Mouse (Mus musculus) liver, embryonic 14.5 days (tissue): Measurements from ENCODE around the gene Magt1. TPM values are rescaled to one million over a fixed set of nuclear protein-coding genes. Genes with fewer than 3 reads are reported as not detected.

Source experiments
- ATAC-seq: fragments of 200-750 bp; cut with Nextera tagmentation; 2 replicates; pipeline ENCODE4 v1.8.0; 2017; ENCODE audit warnings: moderate number of reproducible peaks, mild to moderate bottlenecking, moderate library complexity; ENCODE audit not compliant: insufficient read depth
- DNase-seq, 3 experiments: peaks; one replicate each; pipeline ENCODE4 v3.0.0-alpha.2; 2012 to 2013; ENCODE audit warnings: low read depth in 3 of 3, low spot score in 3 of 3
- H3K27ac ChIP-seq: fragments of 300-500 bp; sonication (generic); 2 replicates; pipeline ENCODE4 v1.5.1; 2014; ENCODE audit warnings: moderate library complexity, mild to moderate bottlenecking, control low read depth, inconsistent platforms
- H3K27me3 ChIP-seq: fragments of 300-500 bp; sonication (generic); 2 replicates; pipeline ENCODE4 v1.6.1; 2014; ENCODE audit warnings: mild to moderate bottlenecking, low read length, moderate library complexity; ENCODE audit not compliant: control insufficient read depth, insufficient read depth
- H3K36me3 ChIP-seq: fragments of 300-500 bp; sonication (generic); replicated peaks from 2 replicates; pipeline ENCODE4 v1.6.1; 2014; ENCODE audit warnings: low read depth; ENCODE audit not compliant: control insufficient read depth, insufficient read depth
- H3K4me1 ChIP-seq, 2 experiments: fragments of 200-500 bp in 1 of 2; fragments of 300-500 bp in 1 of 2; sonication (generic) in 1 of 2; replicated peaks; 2 replicates each; pipeline ENCODE4 v1.6.1; 2012 to 2014; ENCODE audit warnings: antibody characterized with exemption in 1 of 2, inconsistent platforms in 1 of 2, low read length in 1 of 2; ENCODE audit not compliant: control insufficient read depth in 2 of 2, insufficient read depth in 2 of 2
- H3K4me2 ChIP-seq: fragments of 300-500 bp; sonication (generic); 2 replicates; pipeline ENCODE4 v1.6.1; 2014; ENCODE audit warnings: low read depth, mild to moderate bottlenecking, control low read depth, moderate library complexity
- H3K4me3 ChIP-seq, 2 experiments: fragments of 200-500 bp in 1 of 2; fragments of 300-500 bp in 1 of 2; sonication (generic) in 1 of 2; 2 replicates each; pipeline ENCODE4 v1.5.1; 2012 to 2014; ENCODE audit warnings: low read depth in 2 of 2, low read length in 2 of 2, mild to moderate bottlenecking in 2 of 2, control low read depth in 1 of 2, inconsistent platforms in 1 of 2, moderate library complexity in 1 of 2; ENCODE audit not compliant: insufficient read depth in 1 of 2
- H3K9ac ChIP-seq: fragments of 300-500 bp; sonication (generic); replicated peaks from 2 replicates; pipeline ENCODE4 v1.6.1; 2014; ENCODE audit warnings: mild to moderate bottlenecking, control low read depth, moderate library complexity
- H3K9me3 ChIP-seq: fragments of 300-500 bp; sonication (generic); 2 replicates; pipeline ENCODE4 v1.6.1; 2016; ENCODE audit warnings: low read length, mixed read lengths; ENCODE audit not compliant: control insufficient read depth
- CTCF ChIP-seq: IDR thresholded peaks from 2 replicates; pipeline ENCODE4 v1.5.1; 2016; ENCODE audit warnings: antibody characterized with exemption, low read depth, control low read depth
- EP300 ChIP-seq: IDR thresholded peaks from 2 replicates; pipeline ENCODE4 v1.6.1; 2016; ENCODE audit warnings: antibody characterized with exemption, low read depth
- WGBS: fragments of 180-500 bp; shearing (Covaris S2); extraction: QIAGEN DNeasy Blood & Tissue Kit; methylation state at CpG from one replicate; pipeline ENCODE4 v1.1.7; 2014; ENCODE audit not compliant: insufficient replicate concordance; 5-methylcytosine and 5-hydroxymethylcytosine counted together
- polyA plus RNA-seq, 2 experiments: library from polyadenylated mRNA; depleted of rRNA in 1 of 2; stranded (reverse) in 1 of 2; unstranded in 1 of 2; fragments of >200 nt; fragmentation: Nextera tagmentation in 1 of 2; extraction: Ambion mirVana in 1 of 2; gene quantifications; 2 replicates each; pipeline versions ENCODE4 v1.2.1 to v1.2.3; 2012 to 2014

The Magt1 gene
- polyA plus RNA-seq, 2 experiments: 9.2 to 23.8 TPM

DNA sequence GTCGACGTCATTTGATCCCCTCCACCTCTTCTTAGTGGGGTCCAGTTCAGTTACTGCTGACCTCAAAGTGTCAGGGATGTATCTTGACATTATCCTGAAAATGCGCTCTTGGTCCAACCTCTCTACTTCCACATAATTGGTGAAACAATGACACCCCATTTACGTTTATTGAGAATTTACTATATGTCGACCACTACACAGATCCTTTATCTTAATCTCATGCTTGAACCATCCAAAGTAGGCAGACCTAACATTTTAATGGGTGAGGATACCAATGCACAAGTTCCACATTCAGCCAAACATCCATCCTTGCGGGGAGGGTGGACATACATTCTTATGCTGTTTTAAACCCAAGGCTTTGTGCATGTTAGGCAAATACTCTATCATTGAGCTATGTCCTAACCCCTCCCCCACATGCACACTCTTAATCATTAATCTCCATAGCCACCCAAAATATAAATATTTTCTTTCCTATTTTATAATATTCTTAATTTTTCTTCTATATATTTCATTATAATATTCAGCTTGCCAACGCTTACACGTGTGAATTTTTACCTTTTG lies 82.1 kb downstream of the Magt1 start:
- TF ChIP-seq EP300 (no peak), CTCF (no peak)
- no peaks in the 10 kb centered on the region for H3K36me3 ChIP-seq
- peak overlapping the region; percentile 70 for H3K4me2 ChIP-seq
- peaks cover 0 to 14% of the 10 kb centered on the region in 2 experiments; a peak in 2 of 4 replicates for H3K4me1 ChIP-seq
- WGBS: 22% methylated on average over 8 of the region's 8 CpGs
- H3K9me3 ChIP-seq: no peaks in the 10 kb centered on the region
- H3K4me3 ChIP-seq: peak overlapping the region; percentile 85 to 94
- DNase-seq (no peak), ATAC-seq (peak; percentile 23; the same call in 1 of the 2 replicates)
- H3K9ac ChIP-seq: no peak overlapping the region
- no peak overlapping the region for H3K27ac ChIP-seq
- no peaks in the 10 kb centered on the region for H3K27me3 ChIP-seq

DNA sequence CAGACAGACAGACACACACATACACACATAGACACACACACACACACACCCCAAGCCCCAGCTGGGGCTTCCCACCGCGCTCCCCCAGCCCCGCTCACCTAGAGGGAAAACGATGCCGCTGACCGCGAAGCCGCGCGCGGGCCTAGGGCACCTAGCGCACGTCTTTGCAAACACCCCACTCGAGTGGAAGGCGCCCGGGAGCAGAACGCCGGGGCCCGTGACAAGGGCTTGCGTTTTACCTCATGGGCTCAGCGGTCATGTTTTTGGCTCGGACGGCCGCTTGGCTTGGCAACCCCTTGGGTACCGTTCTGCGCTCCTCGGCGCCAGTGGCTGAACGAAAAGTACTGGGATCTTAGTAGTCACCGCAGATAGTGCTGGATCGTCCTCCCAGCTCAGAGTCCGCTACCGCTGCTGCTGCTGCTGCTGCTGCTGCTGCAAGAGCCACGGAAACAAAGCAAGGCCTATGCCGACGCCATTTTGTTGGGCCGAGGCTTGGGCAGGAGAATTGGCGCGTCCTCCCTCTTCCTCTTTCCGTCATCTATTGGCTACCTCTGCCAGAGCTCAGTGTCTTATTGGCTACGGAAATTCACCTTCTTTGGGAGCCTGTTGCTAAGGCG lies 82.7 kb downstream of the Magt1 start, which contains the start of gene Atrx:
TSS of gene Atrx (minus strand) at position 543 of the 617 bp plus-strand sequence.
- 10% methylated on average over 42 of the region's 42 CpGs for WGBS
- Histone ChIP-seq H3K4me2 (peak within 1 kb of the TSS; percentile 70), H3K27ac (peak within 1 kb of the TSS; percentile 24), H3K9ac (peak within 1 kb of the TSS; percentile 88), H3K4me3 (peak within 1 kb of the TSS; percentile 85 to 94), H3K27me3 (no peaks in the 10 kb centered on the region), H3K9me3 (no peaks in the 10 kb centered on the region), H3K4me1 (peaks cover 0 to 14% of the 10 kb centered on the region in 2 experiments; a peak in 2 of 4 replicates), H3K36me3 (no peaks in the 10 kb centered on the region)
- TF ChIP-seq EP300 (no peak), CTCF (no peak)
- DNase-seq (peak; percentile 60 to 70 (median 67)), ATAC-seq (peak; percentile 92)

DNA sequence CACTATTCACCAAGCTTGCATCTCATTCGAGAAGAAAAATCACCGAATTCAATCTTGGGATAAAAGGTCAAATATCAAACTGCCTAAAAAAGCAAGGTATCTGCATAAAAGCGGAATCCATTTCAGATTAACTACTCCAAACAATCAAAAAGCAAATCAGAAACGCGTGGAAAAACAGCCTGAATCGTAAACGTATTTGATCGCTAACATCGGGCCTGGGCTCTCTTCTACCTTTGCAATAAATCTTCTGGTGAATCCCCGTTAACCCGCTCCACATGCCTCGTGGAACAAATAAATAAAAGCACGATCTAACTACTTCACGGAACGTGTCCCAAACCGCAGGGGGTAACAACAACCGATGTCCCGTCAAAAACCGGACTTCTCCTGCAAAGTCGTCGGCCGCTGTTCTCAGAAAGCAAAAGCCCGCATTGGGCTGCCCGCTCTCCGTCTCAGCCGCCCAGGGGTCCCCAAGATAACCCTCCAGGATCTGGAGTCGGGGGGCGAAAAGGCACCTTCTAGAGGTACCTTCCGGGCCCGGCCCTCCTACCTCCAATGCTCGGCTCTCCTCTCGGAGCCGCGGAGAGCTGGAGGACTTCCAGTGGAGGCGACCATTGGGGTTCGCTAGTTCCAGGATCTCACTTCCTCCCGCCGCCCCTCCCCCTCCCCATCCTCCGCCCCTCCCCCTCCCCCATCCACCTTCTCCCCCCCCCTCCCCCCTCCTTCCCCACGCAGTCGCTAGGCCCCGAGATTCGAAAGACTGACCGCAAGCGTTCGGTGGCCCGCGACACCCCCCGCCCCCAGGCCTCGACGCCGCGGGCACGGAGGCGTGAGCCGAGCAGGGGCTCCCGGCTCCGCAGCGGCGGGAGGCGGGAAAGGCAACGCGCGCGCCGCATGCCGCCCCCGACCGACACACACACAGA lies 83.5 kb downstream of the Magt1 start:
- H3K9ac ChIP-seq: peak overlapping the region; percentile 88
- H3K4me1 ChIP-seq: peaks cover 0 to 14% of the 10 kb centered on the region in 2 experiments; a peak in 2 of 4 replicates
- no peaks in the 10 kb centered on the region for H3K9me3 ChIP-seq
- no peaks in the 10 kb centered on the region for H3K27me3 ChIP-seq
- H3K36me3 ChIP-seq: no peaks in the 10 kb centered on the region
- WGBS: 22% methylated on average over 55 of the region's 69 CpGs
- H3K4me3 ChIP-seq: peak overlapping the region; percentile 85 to 94
- H3K27ac ChIP-seq: peak overlapping the region; percentile 24; the same call in 1 of the 2 replicates
- TF ChIP-seq CTCF (no peak), EP300 (no peak)
- DNase-seq: no peak
- ATAC-seq: peak; percentile 46
- H3K4me2 ChIP-seq: peak overlapping the region; percentile 70

DNA sequence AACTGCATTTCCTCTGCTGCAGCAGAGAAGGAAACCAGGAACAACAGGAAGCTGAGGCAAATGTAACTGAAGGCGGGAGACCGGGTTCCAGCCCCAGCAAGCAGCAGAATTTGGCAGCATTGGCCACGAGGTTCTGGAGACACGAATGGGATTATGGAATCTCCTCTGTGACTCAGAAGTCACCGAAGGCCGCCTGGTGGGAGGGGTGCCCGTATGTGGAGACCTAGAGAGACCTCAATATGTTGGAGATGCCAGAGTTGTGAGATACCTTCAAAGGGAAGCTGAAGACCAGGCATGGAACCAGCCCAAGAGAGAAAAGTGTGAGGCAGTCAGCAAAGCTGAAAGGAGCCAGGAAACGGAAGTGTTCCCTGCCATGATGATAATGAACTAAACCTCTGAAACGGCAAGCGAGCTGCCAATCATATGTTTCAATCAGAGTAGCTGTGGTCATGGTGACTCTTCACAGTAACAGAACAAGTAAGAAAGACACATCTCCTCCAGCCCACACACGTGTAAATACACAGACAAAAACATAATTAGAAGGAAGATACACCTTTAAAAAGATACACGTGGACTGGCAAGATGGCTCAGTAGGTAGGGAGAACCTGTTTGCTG lies 85.5 kb downstream of the Magt1 start:
- Histone ChIP-seq H3K27ac (no peak overlapping the region), H3K36me3 (no peaks in the 10 kb centered on the region), H3K4me1 (peaks cover 0 to 14% of the 10 kb centered on the region in 2 experiments; a peak in 2 of 4 replicates), H3K27me3 (no peaks in the 10 kb centered on the region), H3K9ac (no peak overlapping the region), H3K4me3 (no peak overlapping the region), H3K4me2 (peak overlapping the region; percentile 70), H3K9me3 (no peaks in the 10 kb centered on the region)
- DNase-seq (no peak), ATAC-seq (no peak)
- 27% methylated on average over 12 of the region's 12 CpGs for WGBS
- TF ChIP-seq CTCF (no peak), EP300 (no peak)
